Mouse (Mus musculus) lung, embryonic 15.5 days (tissue): Measurements from ENCODE around the gene Npas3. TPM values are rescaled to one million over a fixed set of nuclear protein-coding genes. Genes with fewer than 3 reads are reported as not detected.

Experiments used
- ATAC-seq: fragments of 200-750 bp; cut with Nextera tagmentation; 2 replicates; pipeline ENCODE4 v1.8.0; 2017; ENCODE audit warnings: moderate number of reproducible peaks, borderline replicate concordance; ENCODE audit not compliant: low FRiP score, low TSS enrichment; ENCODE audit errors: extremely low read depth
- H3K27ac ChIP-seq: fragments of 300-500 bp; sonication (generic); 2 replicates; pipeline ENCODE4 v1.5.1; 2015; ENCODE audit warnings: moderate library complexity, mild to moderate bottlenecking, inconsistent platforms
- H3K27me3 ChIP-seq: fragments of 300-500 bp; sonication (generic); 2 replicates; pipeline ENCODE4 v1.6.1; 2015; ENCODE audit warnings: inconsistent platforms
- H3K36me3 ChIP-seq: fragments of 300-500 bp; sonication (generic); 2 replicates; pipeline ENCODE4 v1.6.1; 2015; ENCODE audit warnings: inconsistent platforms
- H3K4me1 ChIP-seq: fragments of 300-500 bp; sonication (generic); 2 replicates; pipeline ENCODE4 v1.6.1; 2015; ENCODE audit warnings: inconsistent platforms
- H3K4me2 ChIP-seq: fragments of 300-500 bp; sonication (generic); 2 replicates; pipeline ENCODE4 v1.6.1; 2015; ENCODE audit warnings: inconsistent platforms, mild to moderate bottlenecking, moderate library complexity
- H3K4me3 ChIP-seq: fragments of 300-500 bp; sonication (generic); 2 replicates; pipeline ENCODE4 v1.5.1; 2015; ENCODE audit warnings: mild to moderate bottlenecking, inconsistent platforms
- H3K9ac ChIP-seq: fragments of 300-500 bp; sonication (generic); 2 replicates; pipeline ENCODE4 v1.6.1; 2015; ENCODE audit warnings: inconsistent platforms
- H3K9me3 ChIP-seq: fragments of 300-500 bp; sonication (generic); 2 replicates; pipeline ENCODE4 v1.6.1; 2016; ENCODE audit warnings: inconsistent platforms
- WGBS: fragments of 180-500 bp; shearing (Covaris S2); methylation state at CpG from one replicate; pipeline ENCODE4 v1.1.7; 2015; 5-methylcytosine and 5-hydroxymethylcytosine counted together
- polyA plus RNA-seq: library from polyadenylated mRNA; unstranded; fragments of >200 nt; fragmentation: Nextera tagmentation; extraction: Ambion mirVana; gene quantifications from 2 replicates; pipeline ENCODE4 v1.2.1, GENCODE M21; 2015

Gene Npas3
- polyA plus RNA-seq, 1 experiment from 2014 or later = 0.59 TPM

DNA sequence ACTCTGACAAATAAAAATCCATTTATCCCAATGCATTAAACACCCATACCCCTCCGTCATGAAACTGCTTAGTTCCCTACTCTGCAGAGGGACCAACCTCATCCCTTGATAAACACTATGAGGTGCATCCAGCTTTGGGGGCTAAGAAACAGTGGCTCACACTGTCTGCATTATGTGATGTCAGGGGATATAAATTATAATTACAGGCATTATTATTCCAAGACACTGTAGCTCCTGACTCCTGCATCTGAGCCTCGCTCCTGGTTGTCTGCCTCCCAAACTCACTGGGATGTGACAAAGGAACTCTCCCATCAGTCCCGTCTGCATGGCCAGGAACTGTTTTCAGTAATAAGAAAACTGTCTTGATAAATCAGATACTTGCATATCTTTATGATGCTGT, 578.3 kb downstream of the Npas3 start:
- Histone ChIP-seq H3K4me2 (no peak overlapping the region), H3K27ac (no peak overlapping the region), H3K36me3 (no peaks in the 10 kb centered on the region), H3K9ac (no peak overlapping the region), H3K4me3 (no peak overlapping the region), H3K9me3 (no peaks in the 10 kb centered on the region), H3K27me3 (no peaks in the 10 kb centered on the region), H3K4me1 (no peaks in the 10 kb centered on the region)
- 74% methylated on average over 3 of the region's 3 CpGs for WGBS
- no peak for ATAC-seq

DNA sequence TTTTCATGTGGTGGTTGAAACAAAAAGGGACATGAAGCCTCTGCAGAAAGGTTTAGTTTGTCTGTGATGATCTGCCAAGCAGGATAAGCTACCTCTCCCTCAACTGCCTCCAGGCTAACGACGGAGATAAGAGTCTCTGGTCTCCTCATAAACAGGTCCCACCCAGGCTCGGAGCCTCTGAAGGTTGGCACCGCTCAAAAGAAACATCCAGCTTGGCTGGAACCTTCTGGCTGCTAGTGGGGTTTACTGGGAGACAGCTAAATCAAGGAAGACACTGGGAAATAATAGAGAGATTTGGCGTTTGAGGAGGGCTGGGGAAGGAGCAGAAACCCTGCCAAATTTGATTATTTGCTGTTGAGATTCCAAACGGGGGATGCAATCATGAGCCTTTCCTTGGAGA, 584.1 kb downstream of the Npas3 start:
- Histone ChIP-seq H3K9me3 (no peaks in the 10 kb centered on the region), H3K27ac (no peak overlapping the region), H3K9ac (no peak overlapping the region), H3K4me1 (no peaks in the 10 kb centered on the region), H3K4me2 (no peak overlapping the region), H3K4me3 (no peak overlapping the region), H3K36me3 (no peaks in the 10 kb centered on the region), H3K27me3 (no peaks in the 10 kb centered on the region)
- 37% methylated on average over 6 of the region's 6 CpGs for WGBS
- ATAC-seq = no peak

DNA sequence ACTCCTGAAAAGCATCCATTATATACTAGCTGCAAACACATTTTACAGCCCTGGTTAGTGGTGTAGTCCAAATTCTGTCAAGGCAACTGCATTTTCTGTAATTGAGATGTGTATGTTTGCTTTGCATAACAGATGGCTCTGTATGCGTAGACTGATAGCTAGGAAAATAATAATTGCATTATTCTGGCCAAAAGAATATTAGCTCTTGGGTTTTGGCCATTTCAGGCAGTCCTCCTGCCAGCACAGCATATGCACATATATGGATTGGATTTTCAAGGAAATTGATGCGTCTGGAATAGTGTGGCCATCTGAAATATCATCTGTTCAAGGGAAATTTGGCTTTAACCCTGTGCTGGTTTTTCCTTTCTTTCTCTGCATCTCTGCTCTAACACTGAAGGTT, 584.9 kb downstream of the Npas3 start:
- Histone ChIP-seq H3K4me3 (no peak overlapping the region), H3K36me3 (no peaks in the 10 kb centered on the region), H3K27me3 (peaks cover under 1% of the 10 kb centered on the region; the same call in 1 of the 2 replicates), H3K27ac (no peak overlapping the region), H3K4me1 (no peaks in the 10 kb centered on the region), H3K9me3 (no peaks in the 10 kb centered on the region), H3K4me2 (no peak overlapping the region), H3K9ac (no peak overlapping the region)
- ATAC-seq = no peak
- 53% methylated on average over 2 of the region's 2 CpGs for WGBS

DNA sequence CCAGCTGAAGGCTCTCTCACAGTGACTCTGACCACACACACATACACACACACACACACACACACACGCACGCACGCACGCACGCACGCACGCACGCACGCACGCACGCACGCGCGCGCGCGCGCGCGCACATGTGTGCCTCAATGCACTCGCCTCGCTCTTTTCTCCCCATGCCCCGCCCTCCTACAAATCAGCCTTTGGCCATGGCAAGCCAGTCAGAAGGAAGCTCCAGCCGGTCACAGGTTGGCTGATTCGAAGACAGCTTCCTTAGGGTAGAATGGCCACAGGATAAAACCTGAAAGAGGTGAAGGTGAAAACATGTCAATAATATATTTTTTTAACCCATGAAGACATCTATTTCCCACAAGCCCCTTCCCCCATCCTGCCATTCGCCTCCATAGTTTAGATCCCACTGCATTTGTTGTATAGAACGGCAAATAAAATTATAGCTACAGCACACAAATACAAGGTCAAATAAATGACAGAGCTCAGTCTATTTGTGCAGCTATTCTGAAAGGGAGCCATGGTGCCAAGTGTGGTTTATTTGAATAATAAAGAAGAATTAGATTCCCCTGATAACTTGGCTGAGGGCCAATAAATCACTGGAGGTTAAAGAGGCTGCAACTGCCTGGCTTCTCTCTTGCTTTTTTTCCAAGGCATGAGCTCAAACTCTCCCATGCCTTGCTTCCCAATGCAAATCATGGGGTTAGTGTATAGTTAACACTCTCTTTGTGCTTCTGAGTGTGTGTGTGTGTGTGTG, 587.7 kb downstream of the Npas3 start:
- H3K27ac ChIP-seq = no peak overlapping the region
- no peak for ATAC-seq
- H3K36me3 ChIP-seq = no peaks in the 10 kb centered on the region
- H3K9me3 ChIP-seq = no peaks in the 10 kb centered on the region
- no peak overlapping the region for H3K9ac ChIP-seq
- H3K4me1 ChIP-seq = no peaks in the 10 kb centered on the region
- H3K27me3 ChIP-seq = peaks cover 4% of the 10 kb centered on the region; the same call in 1 of the 2 replicates
- H3K4me3 ChIP-seq = no peak overlapping the region
- H3K4me2 ChIP-seq = no peak overlapping the region
- WGBS = 82% methylated on average over 27 of the region's 27 CpGs

DNA sequence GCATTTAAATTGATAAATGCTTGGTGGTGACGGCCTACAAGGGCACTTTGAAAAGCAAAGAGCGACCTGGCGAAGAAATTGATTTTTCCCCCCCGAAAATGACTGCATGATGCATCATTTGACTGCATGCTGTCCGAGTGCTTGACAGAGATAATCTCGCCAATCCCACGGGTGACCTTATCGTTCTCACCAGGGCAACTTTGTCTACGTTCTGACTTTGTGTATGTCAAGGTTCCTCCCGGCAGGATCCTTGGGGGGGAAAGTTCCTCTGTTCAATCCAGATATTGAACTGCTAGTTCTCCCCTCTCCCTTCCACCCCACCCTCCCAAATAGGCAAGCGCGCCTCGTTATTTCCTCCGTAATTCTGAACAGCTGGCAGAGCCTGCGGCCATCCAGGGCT, 588.9 kb downstream of the Npas3 start:
- no peak overlapping the region for H3K4me3 ChIP-seq
- no peak overlapping the region for H3K9ac ChIP-seq
- peaks cover 6% of the 10 kb centered on the region; the same call in 1 of the 2 replicates for H3K27me3 ChIP-seq
- no peak overlapping the region for H3K4me2 ChIP-seq
- 77% methylated on average over 15 of the region's 15 CpGs for WGBS
- ATAC-seq = no peak
- no peaks in the 10 kb centered on the region for H3K9me3 ChIP-seq
- H3K4me1 ChIP-seq = 0 out of 2 replicates have a peak, but pooled peaks cover 5% of the 10 kb centered on the region
- H3K27ac ChIP-seq = no peak overlapping the region
- H3K36me3 ChIP-seq = no peaks in the 10 kb centered on the region

DNA sequence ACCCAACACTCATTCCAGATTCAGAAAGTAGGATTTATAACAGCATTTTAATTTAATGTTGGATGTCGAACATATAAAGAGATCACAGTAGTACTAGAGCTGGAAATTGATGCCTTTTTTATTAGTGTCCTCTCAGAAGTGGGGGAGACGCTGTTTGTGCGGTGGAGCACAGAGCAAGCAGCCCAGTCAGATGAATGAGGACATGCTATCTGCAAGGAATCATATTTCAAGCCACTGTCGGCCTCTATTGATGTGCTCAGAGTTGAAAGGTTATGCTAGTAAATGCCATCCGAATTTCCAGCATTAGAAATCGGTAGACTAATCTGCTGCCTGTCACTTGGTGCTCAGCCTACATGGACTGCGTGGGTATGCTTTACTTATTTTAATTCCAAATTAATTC, 590.1 kb downstream of the Npas3 start:
- no peak overlapping the region for H3K9ac ChIP-seq
- WGBS = 26% methylated on average over 7 of the region's 7 CpGs
- H3K4me2 ChIP-seq = no peak overlapping the region
- H3K27me3 ChIP-seq = peaks cover 7% of the 10 kb centered on the region; the same call in 1 of the 2 replicates
- H3K4me3 ChIP-seq = no peak overlapping the region
- H3K9me3 ChIP-seq = no peaks in the 10 kb centered on the region
- no peaks in the 10 kb centered on the region for H3K36me3 ChIP-seq
- 0 out of 2 replicates have a peak, but pooled peaks cover 5% of the 10 kb centered on the region for H3K4me1 ChIP-seq
- no peak overlapping the region for H3K27ac ChIP-seq
- no peak for ATAC-seq

DNA sequence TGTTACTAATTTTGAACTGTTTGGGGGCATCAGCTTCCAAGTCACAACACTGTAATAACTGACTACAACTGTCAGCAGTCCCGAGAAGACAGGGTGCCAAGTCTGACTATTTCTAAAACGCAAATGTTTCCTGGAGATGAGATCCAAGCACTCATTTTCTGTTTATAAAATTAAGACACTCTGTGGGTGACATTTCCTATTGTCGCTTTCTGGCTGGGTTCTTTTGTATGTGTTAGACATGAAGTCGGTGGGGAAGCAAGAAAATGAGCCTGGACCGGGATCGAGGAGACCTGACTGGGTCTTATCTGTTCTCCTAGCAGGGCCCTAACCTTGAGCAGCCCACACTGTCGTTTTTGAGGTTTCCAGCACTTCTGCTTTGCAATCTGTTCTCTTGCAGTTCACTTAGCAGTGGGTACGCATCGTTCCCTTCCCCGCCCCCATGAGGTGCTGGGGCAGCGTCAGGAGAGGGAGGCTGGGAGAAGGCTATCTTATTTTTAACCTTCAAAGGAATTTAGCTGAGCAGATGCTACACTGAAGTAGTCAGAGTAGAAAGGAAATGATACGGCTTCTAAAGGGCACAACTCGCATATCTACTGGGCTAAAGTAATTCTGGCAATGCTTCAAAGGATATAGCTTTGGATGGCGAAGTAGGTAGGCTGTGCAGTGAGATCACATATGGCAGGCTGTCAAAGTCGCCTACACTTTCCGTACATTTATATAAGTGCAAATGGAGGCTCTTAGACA, 593.6 kb downstream of the Npas3 start:
- Histone ChIP-seq H3K27me3 (peaks cover 7% of the 10 kb centered on the region; the same call in 1 of the 2 replicates), H3K27ac (no peak overlapping the region), H3K4me3 (no peak overlapping the region), H3K4me1 (peaks cover 12% of the 10 kb centered on the region; the same call in 1 of the 2 replicates), H3K9me3 (no peaks in the 10 kb centered on the region), H3K9ac (no peak overlapping the region), H3K36me3 (no peaks in the 10 kb centered on the region), H3K4me2 (peak overlapping the region; percentile 19)
- no peak for ATAC-seq
- WGBS = 28% methylated on average over 16 of the region's 16 CpGs

DNA sequence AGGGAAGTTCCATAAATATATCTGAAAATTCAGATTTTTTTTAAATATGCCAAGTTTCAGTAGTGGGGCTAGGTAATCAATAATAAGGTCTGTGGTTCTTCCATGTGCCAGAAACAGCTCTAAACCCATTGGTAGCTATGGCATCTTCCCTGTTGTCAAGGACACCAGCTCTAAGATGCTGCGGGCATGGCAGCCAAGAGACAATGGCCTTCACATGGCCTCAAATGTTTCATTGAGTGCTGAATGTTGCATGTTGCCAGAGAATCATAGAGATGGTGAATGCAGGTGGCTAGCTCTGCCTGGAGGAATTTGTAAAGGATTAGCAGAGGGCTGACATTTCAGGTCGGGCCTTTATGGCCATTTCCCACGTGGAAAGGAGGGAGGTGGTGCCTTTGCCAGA, 595.1 kb downstream of the Npas3 start:
- Histone ChIP-seq H3K9ac (no peak overlapping the region), H3K36me3 (no peaks in the 10 kb centered on the region), H3K27me3 (peaks cover 4% of the 10 kb centered on the region; the same call in 1 of the 2 replicates), H3K4me3 (no peak overlapping the region), H3K27ac (no peak overlapping the region), H3K4me2 (no peak overlapping the region), H3K4me1 (peaks cover 12% of the 10 kb centered on the region; the same call in 1 of the 2 replicates), H3K9me3 (no peaks in the 10 kb centered on the region)
- no peak for ATAC-seq
- 68% methylated on average over 3 of the region's 3 CpGs for WGBS

DNA sequence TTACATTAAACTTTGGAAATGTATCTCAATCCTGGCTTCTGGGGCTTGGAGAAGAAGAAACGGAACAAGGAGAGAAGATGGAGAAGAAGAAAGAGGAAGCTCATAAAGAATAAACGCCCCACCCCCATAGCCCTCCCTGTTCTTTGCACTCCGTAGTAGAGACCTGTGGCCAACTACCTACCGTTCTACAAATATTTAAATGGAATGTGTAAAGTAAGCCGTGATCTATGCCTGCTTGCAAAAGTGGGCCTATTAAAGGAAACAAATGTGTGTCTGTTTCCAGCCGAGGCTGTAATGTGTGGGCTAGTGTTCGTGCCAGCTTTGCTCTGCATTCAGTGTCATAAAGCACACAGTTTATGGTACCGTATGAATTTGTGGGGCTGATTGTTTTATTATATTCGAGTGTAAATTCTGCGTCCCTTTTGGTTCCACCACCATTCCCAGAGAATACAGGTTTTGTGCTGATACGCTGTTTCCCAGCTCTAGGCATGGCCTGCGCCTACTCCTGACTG, 597.7 kb downstream of the Npas3 start:
- 38% methylated on average over 12 of the region's 12 CpGs for WGBS
- Histone ChIP-seq H3K9me3 (no peaks in the 10 kb centered on the region), H3K4me3 (no peak overlapping the region), H3K4me1 (peaks cover 12% of the 10 kb centered on the region; the same call in 1 of the 2 replicates), H3K4me2 (peak overlapping the region; percentile 2; the same call in 1 of the 2 replicates), H3K27me3 (0 out of 2 replicates have a peak, but pooled peaks cover 3% of the 10 kb centered on the region), H3K36me3 (no peaks in the 10 kb centered on the region), H3K27ac (no peak overlapping the region), H3K9ac (no peak overlapping the region)
- ATAC-seq = no peak

DNA sequence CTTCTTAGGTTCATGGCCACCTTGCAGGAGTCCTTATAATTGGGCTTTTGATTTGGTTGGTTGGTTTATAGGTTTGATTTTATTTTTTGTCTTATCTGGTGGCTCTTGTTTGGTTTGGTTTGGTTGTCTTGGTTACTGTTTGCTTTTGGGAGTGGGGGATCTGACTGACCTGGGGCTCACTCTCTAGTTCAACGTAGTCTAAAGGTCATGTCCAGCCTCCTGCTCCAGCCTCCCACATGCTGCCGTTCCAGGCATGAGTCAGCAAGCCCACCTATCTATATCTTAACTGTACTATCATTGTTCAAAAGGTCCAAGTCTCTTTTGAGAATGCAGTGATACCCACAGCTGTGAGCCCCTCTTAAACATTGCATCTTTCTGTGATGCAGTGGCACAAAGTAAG, 600.8 kb downstream of the Npas3 start:
- Histone ChIP-seq H3K27ac (no peak overlapping the region), H3K4me3 (no peak overlapping the region), H3K4me1 (peaks cover 7% of the 10 kb centered on the region; the same call in 1 of the 2 replicates), H3K27me3 (no peaks in the 10 kb centered on the region), H3K4me2 (no peak overlapping the region), H3K9me3 (no peaks in the 10 kb centered on the region), H3K36me3 (no peaks in the 10 kb centered on the region), H3K9ac (no peak overlapping the region)
- ATAC-seq = no peak
- 67% methylated on average over 2 of the region's 2 CpGs for WGBS

DNA sequence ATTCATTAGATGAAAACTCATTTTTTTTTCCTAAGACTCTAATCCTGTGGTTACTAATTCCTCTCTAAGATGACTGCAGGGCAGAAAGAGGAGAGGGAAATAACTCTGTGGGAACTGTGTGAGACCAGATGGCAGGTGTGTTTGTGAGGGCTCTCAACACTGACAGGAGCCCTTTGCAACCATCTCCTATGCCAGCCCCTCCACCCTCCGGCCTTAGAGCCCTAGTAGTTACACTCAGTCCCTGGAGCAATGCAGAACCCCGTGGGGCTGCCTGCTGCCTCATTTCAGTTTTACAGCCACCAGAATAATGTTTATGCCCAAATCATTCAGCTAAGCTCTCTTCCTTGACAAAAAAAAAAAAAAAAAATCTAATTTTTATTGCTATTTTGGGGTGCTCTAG, 604.0 kb downstream of the Npas3 start:
- H3K4me1 ChIP-seq = no peaks in the 10 kb centered on the region
- no peaks in the 10 kb centered on the region for H3K36me3 ChIP-seq
- no peak overlapping the region for H3K4me3 ChIP-seq
- no peak overlapping the region for H3K4me2 ChIP-seq
- no peak overlapping the region for H3K27ac ChIP-seq
- 81% methylated on average over 2 of the region's 2 CpGs for WGBS
- H3K9ac ChIP-seq = no peak overlapping the region
- no peaks in the 10 kb centered on the region for H3K27me3 ChIP-seq
- no peaks in the 10 kb centered on the region for H3K9me3 ChIP-seq
- no peak for ATAC-seq

DNA sequence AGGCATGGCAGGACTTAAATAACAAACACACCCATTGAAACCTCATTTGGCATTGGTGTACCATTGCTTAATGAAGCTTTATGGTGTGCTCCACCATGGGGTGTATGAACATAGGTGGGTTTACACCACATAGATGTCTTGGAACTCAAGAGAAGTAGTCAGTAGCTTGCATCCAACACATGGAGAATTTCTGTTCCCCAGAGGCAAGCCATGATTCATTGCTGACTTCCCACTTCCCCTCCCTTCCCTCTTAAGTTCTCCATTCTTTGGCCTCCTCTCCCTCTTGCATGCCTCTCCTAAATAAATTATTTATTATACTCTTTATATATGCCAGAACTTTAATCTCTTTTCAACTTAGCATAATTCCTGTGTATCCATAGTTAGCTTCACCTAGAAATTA, 611.7 kb downstream of the Npas3 start:
- no peaks in the 10 kb centered on the region for H3K36me3 ChIP-seq
- no peak overlapping the region for H3K4me2 ChIP-seq
- H3K27me3 ChIP-seq = no peaks in the 10 kb centered on the region
- no peak overlapping the region for H3K27ac ChIP-seq
- no peaks in the 10 kb centered on the region for H3K9me3 ChIP-seq
- H3K4me1 ChIP-seq = no peaks in the 10 kb centered on the region
- no peak overlapping the region for H3K4me3 ChIP-seq
- ATAC-seq = no peak
- no peak overlapping the region for H3K9ac ChIP-seq
